Mouse (Mus musculus): ENCODE measurements around the gene Ephb3. TPM values are rescaled to one million over a fixed set of nuclear protein-coding genes. Genes with fewer than 3 reads are reported as not detected.

The Ephb3 gene
- total RNA-seq, 1 experiment = 24.9 TPM

- TF ChIP-seq ZNF384 (IDR thresholded peaks at IDR 0.05; ENCODE audit: low read depth, low read length) (no peak), MAFK (IDR thresholded peaks at IDR 0.05; ENCODE audit: insufficient read depth, low read depth, low read length) (no peak), HCFC1 (IDR thresholded peaks at IDR 0.05; ENCODE audit: borderline replicate concordance, insufficient read depth, low read length) (no peak), CHD2 (IDR thresholded peaks at IDR 0.05; ENCODE audit: low read depth, low read length) (no peak), ZC3H11A (IDR thresholded peaks at IDR 0.05; ENCODE audit: borderline replicate concordance, low read depth, low read length) (no peak)
- Histone ChIP-seq H3K4me3 (ENCODE audit: insufficient read depth in 1 of 2, low read depth in 1 of 2, low read length in 2 of 2, poor library complexity in 1 of 2, severe bottlenecking in 1 of 2) (no peak overlapping the region), H3K27ac (ENCODE audit: insufficient read depth, low read depth, low read length, poor library complexity, severe bottlenecking) (no peak overlapping the region)
These were observed 10.4 kb upstream of the Ephb3 start for GRCm38 (mm10) chr16:21194182-21194581.

GRCm38 (mm10) chr16:21195260-21195866 is 9.2 kb upstream of the Ephb3 start:
- TF ChIP-seq CHD2 (IDR thresholded peaks at IDR 0.05; ENCODE audit: low read depth, low read length) (no peak), MAFK (IDR thresholded peaks at IDR 0.05; ENCODE audit: insufficient read depth, low read depth, low read length) (peak; percentile 15; the same call in 1 of the 2 replicates)
- Histone ChIP-seq H3K4me1 (ENCODE audit: control insufficient read depth in 2 of 2, insufficient read depth in 2 of 2, low read length in 2 of 2, poor library complexity in 1 of 2) (peaks cover 0 to 6% of the 10 kb centered on the region in 2 experiments; a peak in 1 of 4 replicates), H3K27ac (ENCODE audit: insufficient read depth, low read depth, low read length, poor library complexity, severe bottlenecking) (no peak overlapping the region), H3K9me3 (ENCODE audit: control insufficient read depth, insufficient read depth, low read depth, low read length) (no peaks in the 10 kb centered on the region), H3K36me3 (ENCODE audit: control insufficient read depth, insufficient read depth, low read length, poor library complexity, severe bottlenecking) (no peaks in the 10 kb centered on the region), H3K9ac (ENCODE audit: insufficient read depth, low read depth, low read length, poor library complexity, severe bottlenecking) (no peak overlapping the region), H3K4me3 (ENCODE audit: insufficient read depth in 1 of 2, low read depth in 1 of 2, low read length in 2 of 2, poor library complexity in 1 of 2, severe bottlenecking in 1 of 2) (no peak overlapping the region)
- no peak for DNase-seq (ENCODE audit: low read depth, low spot score)
- in situ Hi-C loops (cut with MboI; ENCODE audit: low sequenced_read_pairs in 2 of 2, unreplicated experiment in 2 of 2) = loop anchor here (25.0 kb wide), 2 partner anchors 408 to 433 kb away; no protein-coding TSS in a partner anchor

More at GRCm38 (mm10) chr16:21194182-21194581, 10.4 kb upstream of the Ephb3 start:
- Histone ChIP-seq H3K9ac (ENCODE audit: insufficient read depth, low read depth, low read length, poor library complexity, severe bottlenecking) (no peak overlapping the region), H3K4me1 (ENCODE audit: control insufficient read depth in 2 of 2, insufficient read depth in 2 of 2, low read length in 2 of 2, poor library complexity in 1 of 2) (peaks cover 0 to 6% of the 10 kb centered on the region in 2 experiments; a peak in 1 of 4 replicates), H3K9me3 (ENCODE audit: control insufficient read depth, insufficient read depth, low read depth, low read length) (no peaks in the 10 kb centered on the region), H3K36me3 (ENCODE audit: control insufficient read depth, insufficient read depth, low read length, poor library complexity, severe bottlenecking) (no peaks in the 10 kb centered on the region)
- no peak for DNase-seq (ENCODE audit: low read depth, low spot score)
- in situ Hi-C loops (cut with MboI; ENCODE audit: low sequenced_read_pairs in 2 of 2, unreplicated experiment in 2 of 2) = loop anchor here (25.0 kb wide), 2 partner anchors 407 to 432 kb away; no protein-coding TSS in a partner anchor

- H3K36me3 ChIP-seq (ENCODE audit: control insufficient read depth, insufficient read depth, low read length, poor library complexity, severe bottlenecking) = no peaks in the 10 kb centered on the region
- no peak overlapping the region for H3K27ac ChIP-seq (ENCODE audit: insufficient read depth, low read depth, low read length, poor library complexity, severe bottlenecking)
- no peak overlapping the region for H3K9ac ChIP-seq (ENCODE audit: insufficient read depth, low read depth, low read length, poor library complexity, severe bottlenecking)
- H3K4me3 ChIP-seq (ENCODE audit: insufficient read depth in 1 of 2, low read depth in 1 of 2, low read length in 2 of 2, poor library complexity in 1 of 2, severe bottlenecking in 1 of 2) = no peak overlapping the region
- no peaks in the 10 kb centered on the region for H3K9me3 ChIP-seq (ENCODE audit: control insufficient read depth, insufficient read depth, low read depth, low read length)
- in situ Hi-C loops (cut with MboI; ENCODE audit: low sequenced_read_pairs in 2 of 2, unreplicated experiment in 2 of 2) = loop anchor here (25.0 kb wide), 2 partner anchors 409 to 434 kb away; no protein-coding TSS in a partner anchor
- no peak for TF ChIP-seq CHD2 (IDR thresholded peaks at IDR 0.05; ENCODE audit: low read depth, low read length)
- TF ChIP-seq MAFK (IDR thresholded peaks at IDR 0.05; ENCODE audit: insufficient read depth, low read depth, low read length) = no peak
- no peak for TF ChIP-seq ZNF384 (IDR thresholded peaks at IDR 0.05; ENCODE audit: low read depth, low read length)
- no peak for TF ChIP-seq HCFC1 (IDR thresholded peaks at IDR 0.05; ENCODE audit: borderline replicate concordance, insufficient read depth, low read length)
- no peak for TF ChIP-seq ZC3H11A (IDR thresholded peaks at IDR 0.05; ENCODE audit: borderline replicate concordance, low read depth, low read length)
- no peak for DNase-seq (ENCODE audit: low read depth, low spot score)
- peaks cover 0 to 6% of the 10 kb centered on the region in 2 experiments; a peak in 1 of 4 replicates for H3K4me1 ChIP-seq (ENCODE audit: control insufficient read depth in 2 of 2, insufficient read depth in 2 of 2, low read length in 2 of 2, poor library complexity in 1 of 2)
These were observed 8.0 kb upstream of the Ephb3 start for GRCm38 (mm10) chr16:21196576-21196975.

GRCm38 (mm10) chr16:21197542-21197941 is 7.0 kb upstream of the Ephb3 start:
- no peak for TF ChIP-seq ZC3H11A (IDR thresholded peaks at IDR 0.05; ENCODE audit: borderline replicate concordance, low read depth, low read length)
- no peak for TF ChIP-seq CHD2 (IDR thresholded peaks at IDR 0.05; ENCODE audit: low read depth, low read length)
- TF ChIP-seq HCFC1 (IDR thresholded peaks at IDR 0.05; ENCODE audit: borderline replicate concordance, insufficient read depth, low read length) = no peak
- TF ChIP-seq ZNF384 (IDR thresholded peaks at IDR 0.05; ENCODE audit: low read depth, low read length) = no peak
- no peak for TF ChIP-seq MAFK (IDR thresholded peaks at IDR 0.05; ENCODE audit: insufficient read depth, low read depth, low read length)
- H3K9me3 ChIP-seq (ENCODE audit: control insufficient read depth, insufficient read depth, low read depth, low read length) = no peaks in the 10 kb centered on the region
- no peak for DNase-seq (ENCODE audit: low read depth, low spot score)
- H3K36me3 ChIP-seq (ENCODE audit: control insufficient read depth, insufficient read depth, low read length, poor library complexity, severe bottlenecking) = no peaks in the 10 kb centered on the region
- in situ Hi-C loops (cut with MboI; ENCODE audit: low sequenced_read_pairs in 2 of 2, unreplicated experiment in 2 of 2) = loop anchor here (25.0 kb wide), 2 partner anchors 410 to 435 kb away; no protein-coding TSS in a partner anchor
- H3K4me3 ChIP-seq (ENCODE audit: insufficient read depth in 1 of 2, low read depth in 1 of 2, low read length in 2 of 2, poor library complexity in 1 of 2, severe bottlenecking in 1 of 2) = no peak overlapping the region
- no peak overlapping the region for H3K9ac ChIP-seq (ENCODE audit: insufficient read depth, low read depth, low read length, poor library complexity, severe bottlenecking)
- no peak overlapping the region for H3K27ac ChIP-seq (ENCODE audit: insufficient read depth, low read depth, low read length, poor library complexity, severe bottlenecking)
- peaks cover under 1 to 12% of the 10 kb centered on the region in 2 experiments; a peak in 1 of 4 replicates for H3K4me1 ChIP-seq (ENCODE audit: control insufficient read depth in 2 of 2, insufficient read depth in 2 of 2, low read length in 2 of 2, poor library complexity in 1 of 2)

All from ES-E14 (cell line).